Mouse (Mus musculus) limb, embryonic 14.5 days (tissue): ENCODE measurements around the gene Ppa2. TPM values are rescaled to one million over a fixed set of nuclear protein-coding genes. Genes with fewer than 3 reads are reported as not detected.

Experiments used
- ATAC-seq: fragments of 200-750 bp; cut with Nextera tagmentation; 2 replicates; pipeline ENCODE4 v1.8.0; 2017; ENCODE audit warnings: low read depth, moderate number of reproducible peaks, moderate TSS enrichment; ENCODE audit not compliant: low FRiP score
- DNase-seq: peaks from one replicate; pipeline ENCODE4 v3.0.0-alpha.2; 2015; ENCODE audit warnings: low spot score
- H3K27ac ChIP-seq: fragments of 300-500 bp; sonication (generic); replicated peaks from 2 replicates; pipeline ENCODE4 v1.5.1; 2014; ENCODE audit warnings: low read depth, mild to moderate bottlenecking, low read length, moderate library complexity, mixed read lengths
- H3K27me3 ChIP-seq: fragments of 300-500 bp; sonication (generic); 2 replicates; pipeline ENCODE4 v1.6.1; 2014; ENCODE audit warnings: low read length, mixed read lengths; ENCODE audit not compliant: control insufficient read depth, insufficient read depth
- H3K36me3 ChIP-seq: fragments of 300-500 bp; sonication (generic); 2 replicates; pipeline ENCODE4 v1.6.1; 2014; ENCODE audit warnings: mild to moderate bottlenecking, low read length, moderate library complexity, mixed read lengths; ENCODE audit not compliant: control insufficient read depth, insufficient read depth
- H3K4me1 ChIP-seq: fragments of 300-500 bp; sonication (generic); 2 replicates; pipeline ENCODE4 v1.6.1; 2014; ENCODE audit warnings: antibody characterized with exemption, low read length, mixed read lengths; ENCODE audit not compliant: control insufficient read depth, insufficient read depth
- H3K4me2 ChIP-seq: fragments of 300-500 bp; sonication (generic); replicated peaks from 2 replicates; pipeline ENCODE4 v1.6.1; 2014; ENCODE audit warnings: low read depth, mild to moderate bottlenecking, low read length, moderate library complexity; ENCODE audit not compliant: severe bottlenecking
- H3K4me3 ChIP-seq: fragments of 300-500 bp; sonication (generic); replicated peaks from 2 replicates; pipeline ENCODE4 v1.5.1; 2014; ENCODE audit warnings: low read length
- H3K9ac ChIP-seq: fragments of 300-500 bp; sonication (generic); 2 replicates; pipeline ENCODE4 v1.6.1; 2014; ENCODE audit warnings: mild to moderate bottlenecking, low read depth, low read length, moderate library complexity; ENCODE audit not compliant: severe bottlenecking
- H3K9me3 ChIP-seq: fragments of 300-500 bp; sonication (generic); 2 replicates; pipeline ENCODE4 v1.6.1; 2016; ENCODE audit warnings: low read length; ENCODE audit not compliant: control insufficient read depth
- POLR2A ChIP-seq: fragments of 200-500 bp; IDR thresholded peaks from 2 replicates; pipeline ENCODE4 v1.8.0; 2012; ENCODE audit warnings: inconsistent platforms, mild to moderate bottlenecking, moderate library complexity, borderline replicate concordance; ENCODE audit not compliant: insufficient read depth, insufficient read length; ENCODE audit errors: extremely low read depth
- WGBS: fragments of 180-500 bp; shearing (Covaris S2); extraction: QIAGEN DNeasy Blood & Tissue Kit; methylation state at CpG from one replicate; pipeline ENCODE4 v1.1.7; 2014; 5-methylcytosine and 5-hydroxymethylcytosine counted together
- polyA plus RNA-seq, 2 experiments: library from polyadenylated mRNA; depleted of rRNA in 1 of 2; stranded (reverse) in 1 of 2; unstranded in 1 of 2; fragments of >200 nt; fragmentation: Nextera tagmentation in 1 of 2; extraction: Ambion mirVana in 1 of 2; gene quantifications; 2 replicates each; pipeline versions ENCODE4 v1.2.1 to v1.2.3; 2012 to 2014

The Ppa2 gene
- polyA plus RNA-seq, 2 experiments, result 41.2 to 79.9 TPM

GRCm38 (mm10) chr3:133384164-133384708 is 74.3 kb downstream of the Ppa2 start:
- ATAC-seq (peak; percentile 66), DNase-seq (peak; percentile 23)
- no peak overlapping the region for H3K9ac ChIP-seq
- H3K4me1 ChIP-seq, result no peaks in the 10 kb centered on the region
- 39% methylated on average over 6 of the region's 6 CpGs for WGBS
- no peak overlapping the region for H3K4me3 ChIP-seq
- H3K36me3 ChIP-seq, result peaks cover 4% of the 10 kb centered on the region; the same call in 1 of the 2 replicates
- H3K27me3 ChIP-seq, result no peaks in the 10 kb centered on the region
- no peak for TF ChIP-seq POLR2A
- H3K9me3 ChIP-seq, result no peaks in the 10 kb centered on the region
- no peak overlapping the region for H3K4me2 ChIP-seq
- no peak overlapping the region for H3K27ac ChIP-seq

DNA sequence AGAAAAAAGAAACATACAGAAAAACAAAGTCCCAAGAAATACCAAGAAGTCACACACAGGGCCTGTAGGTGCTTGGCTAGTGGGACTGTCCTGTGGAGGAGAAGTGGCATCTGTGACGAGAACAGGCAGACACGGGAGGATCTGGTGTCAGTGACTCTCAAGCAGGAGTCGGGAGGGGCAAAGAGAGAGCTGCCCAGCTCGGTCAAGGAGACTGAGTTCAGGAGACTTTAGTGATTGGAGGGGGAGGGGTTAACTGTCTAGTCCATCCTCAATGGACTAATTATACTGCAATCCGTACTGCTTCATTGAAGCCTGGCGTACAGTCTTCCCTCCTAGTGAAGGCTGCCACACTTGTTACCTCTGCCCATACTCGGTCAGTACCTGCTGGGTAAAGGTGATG is 77.4 kb downstream of the Ppa2 start:
- Histone ChIP-seq H3K36me3 (no peaks in the 10 kb centered on the region), H3K9ac (no peak overlapping the region), H3K4me2 (no peak overlapping the region), H3K4me3 (no peak overlapping the region), H3K27me3 (no peaks in the 10 kb centered on the region), H3K4me1 (no peaks in the 10 kb centered on the region), H3K27ac (no peak overlapping the region), H3K9me3 (no peaks in the 10 kb centered on the region)
- no peak for TF ChIP-seq POLR2A
- ATAC-seq (no peak), DNase-seq (no peak)
- WGBS, result 55% methylated on average over 7 of the region's 7 CpGs

DNA sequence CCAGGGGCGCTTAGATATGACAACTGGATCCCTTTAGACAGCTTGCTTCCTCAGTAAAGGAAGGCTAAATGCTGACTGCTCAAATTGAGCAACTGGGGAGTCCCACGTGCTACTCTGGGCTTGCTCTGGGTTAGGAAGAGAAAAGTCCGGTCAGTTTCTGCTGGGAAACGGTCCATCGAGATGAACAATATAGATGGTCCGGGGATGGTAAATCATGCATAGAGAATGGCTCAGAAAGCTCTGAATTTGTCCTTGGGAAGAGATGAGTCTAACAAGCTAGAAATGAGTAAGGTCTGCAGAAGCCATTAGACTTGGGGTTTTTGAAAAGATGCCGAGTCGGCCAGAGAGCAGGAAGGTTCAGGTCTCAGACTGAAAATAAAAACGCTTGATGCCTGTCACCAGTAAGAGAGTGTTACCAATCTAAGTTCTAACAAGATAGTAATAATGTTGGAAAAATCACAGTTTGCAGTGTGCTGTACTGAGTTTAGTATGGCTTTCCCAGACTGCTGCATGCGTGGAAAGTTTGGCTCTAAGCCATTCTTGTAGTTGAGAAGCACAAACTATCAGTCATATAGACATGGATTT is 80.0 kb downstream of the Ppa2 start:
- Histone ChIP-seq H3K27me3 (no peaks in the 10 kb centered on the region), H3K9ac (no peak overlapping the region), H3K36me3 (no peaks in the 10 kb centered on the region), H3K9me3 (no peaks in the 10 kb centered on the region), H3K4me2 (no peak overlapping the region), H3K4me1 (no peaks in the 10 kb centered on the region), H3K4me3 (no peak overlapping the region), H3K27ac (no peak overlapping the region)
- ATAC-seq (peak; percentile 65), DNase-seq (peak; percentile 11)
- WGBS, result 84% methylated on average over 10 of the region's 10 CpGs
- TF ChIP-seq POLR2A, result no peak

DNA sequence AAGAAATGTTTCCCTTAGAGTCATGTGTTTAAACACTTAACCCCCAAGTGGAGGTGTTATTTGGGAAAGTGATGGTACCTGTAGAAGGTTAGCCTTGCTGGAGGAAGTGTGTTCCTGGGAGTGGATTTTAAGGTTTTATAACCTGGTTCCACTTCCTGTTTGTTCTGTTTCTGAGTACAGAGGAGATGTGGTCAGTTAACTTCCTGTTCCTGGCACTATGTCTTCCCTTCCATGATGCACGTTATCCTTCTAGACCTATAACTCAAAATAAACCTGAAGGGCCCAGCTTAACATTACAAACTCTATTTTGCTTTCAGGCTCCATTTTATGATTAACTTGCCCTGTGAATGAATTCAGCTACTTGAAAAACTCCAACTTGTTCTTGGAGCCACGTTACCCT is 84.6 kb downstream of the Ppa2 start:
- no peaks in the 10 kb centered on the region for H3K27me3 ChIP-seq
- no peak overlapping the region for H3K27ac ChIP-seq
- no peaks in the 10 kb centered on the region for H3K9me3 ChIP-seq
- 80% methylated on average over 2 of the region's 2 CpGs for WGBS
- no peak overlapping the region for H3K9ac ChIP-seq
- H3K4me2 ChIP-seq, result no peak overlapping the region
- DNase-seq, result no peak
- no peaks in the 10 kb centered on the region for H3K4me1 ChIP-seq
- ATAC-seq, result no peak
- no peaks in the 10 kb centered on the region for H3K36me3 ChIP-seq
- H3K4me3 ChIP-seq, result no peak overlapping the region
- no peak for TF ChIP-seq POLR2A

DNA sequence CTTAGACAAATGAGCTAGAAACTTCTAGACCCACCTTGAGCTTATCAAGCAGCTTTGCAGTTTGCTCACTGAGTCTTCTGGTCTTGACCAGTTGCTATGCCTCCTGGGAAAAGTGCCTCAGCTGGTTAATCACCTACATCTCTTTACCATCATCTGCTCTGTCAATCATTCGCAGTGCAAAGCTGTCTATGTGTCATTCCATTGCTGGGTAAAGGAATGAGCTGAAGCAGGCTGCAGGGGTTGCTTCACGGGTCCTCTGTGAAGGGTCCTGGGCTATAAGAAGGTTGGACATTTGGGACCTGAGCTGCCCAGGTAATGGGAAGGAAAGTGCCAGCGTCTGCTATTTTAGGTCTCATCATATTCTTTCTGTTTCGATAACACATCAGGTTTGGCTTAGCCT is 93.9 kb downstream of the Ppa2 start:
- no peak overlapping the region for H3K4me3 ChIP-seq
- H3K9me3 ChIP-seq, result no peaks in the 10 kb centered on the region
- no peaks in the 10 kb centered on the region for H3K4me1 ChIP-seq
- no peak overlapping the region for H3K27ac ChIP-seq
- ATAC-seq (no peak), DNase-seq (no peak)
- no peak for TF ChIP-seq POLR2A
- no peak overlapping the region for H3K9ac ChIP-seq
- no peaks in the 10 kb centered on the region for H3K27me3 ChIP-seq
- WGBS, result 84% methylated on average over 4 of the region's 4 CpGs
- no peaks in the 10 kb centered on the region for H3K36me3 ChIP-seq
- no peak overlapping the region for H3K4me2 ChIP-seq
